Mouse (Mus musculus) C2C12 (cell line): ENCODE measurements around the gene Alb.

Experiments
- CEBPB ChIP-seq: IDR thresholded peaks from one replicate; pipeline ENCODE4 v1.6.1; 2011; ENCODE audit warnings: low read depth, mild to moderate bottlenecking, control low read depth, moderate library complexity
- CTCF ChIP-seq: IDR thresholded peaks from one replicate; pipeline ENCODE4 v1.5.1; 2011; ENCODE audit not compliant: control insufficient read depth, insufficient read depth, insufficient read length
- MYOD1 ChIP-seq: IDR thresholded peaks from one replicate; pipeline ENCODE4 v1.6.1; 2011; ENCODE audit warnings: low read depth; ENCODE audit not compliant: control insufficient read depth, insufficient read length

GRCm38 (mm10) chr5:90501752-90502151, 41.1 kb downstream of the Alb start:
- no peak for TF ChIP-seq CTCF
- TF ChIP-seq CEBPB: no peak
- no peak for TF ChIP-seq MYOD1
